Mouse (Mus musculus): ENCODE measurements around the gene Cabp1.
"Not testable (repeated sequence)": the region's sequence is repeated elsewhere in the genome, so short reads cannot be mapped to it uniquely, and the experiment has no call there.

The Cabp1 gene

GRCm38 (mm10) chr5:115149675-115150459, 44.3 kb downstream of the Cabp1 start:
- DNase-seq = peak; percentile 4

- DNase-seq = not testable (repeated sequence)
Measured at GRCm38 (mm10) chr5:115148872-115149271, 45.3 kb downstream of the Cabp1 start.

- peak; percentile 4 for DNase-seq
Measured at GRCm38 (mm10) chr5:115148378-115148777, 45.8 kb downstream of the Cabp1 start.

GRCm38 (mm10) chr5:115147388-115147787, 46.8 kb downstream of the Cabp1 start:
- peak; percentile 32 for DNase-seq

- DNase-seq = peak; percentile 3
Measured at GRCm38 (mm10) chr5:115146747-115147130, 47.4 kb downstream of the Cabp1 start.

GRCm38 (mm10) chr5:115145976-115146746, 48.0 kb downstream of the Cabp1 start:
- peak; percentile 6 for DNase-seq

- DNase-seq = peak; percentile 13
Measured at GRCm38 (mm10) chr5:115145253-115145968, 48.8 kb downstream of the Cabp1 start.

GRCm38 (mm10) chr5:115144471-115144870, 49.7 kb downstream of the Cabp1 start:
- no peak for DNase-seq

GRCm38 (mm10) chr5:115143552-115143951, 50.6 kb downstream of the Cabp1 start:
- DNase-seq = no peak

GRCm38 (mm10) chr5:115142166-115142697, 51.9 kb downstream of the Cabp1 start:
- DNase-seq = no peak

- DNase-seq = no peak
Measured at GRCm38 (mm10) chr5:115140726-115141125, 53.5 kb downstream of the Cabp1 start.

GRCm38 (mm10) chr5:115139124-115139523, 55.1 kb downstream of the Cabp1 start:
- DNase-seq = no peak

GRCm38 (mm10) chr5:115134234-115135165, 59.7 kb downstream of the Cabp1 start, which contains the start of gene Unc119b:
Gene Unc119b (minus strand): TSS chr5:115134975.
- DNase-seq = peak; percentile 94

GRCm38 (mm10) chr5:115133358-115134066, 60.7 kb downstream of the Cabp1 start:
- DNase-seq = no peak

GRCm38 (mm10) chr5:115132465-115132864, 61.7 kb downstream of the Cabp1 start:
- no peak for DNase-seq

GRCm38 (mm10) chr5:115129328-115129727, 64.9 kb downstream of the Cabp1 start:
- DNase-seq = peak; percentile 5

GRCm38 (mm10) chr5:115127421-115128179, 66.6 kb downstream of the Cabp1 start:
- peak; percentile 21 for DNase-seq

GRCm38 (mm10) chr5:115126578-115127312, 67.4 kb downstream of the Cabp1 start:
- DNase-seq = no peak

- DNase-seq = peak; percentile 92
Measured at GRCm38 (mm10) chr5:115125211-115125871, 68.8 kb downstream of the Cabp1 start.
